Mouse (Mus musculus) CD4-positive, CD25-positive, alpha-beta regulatory T cell, adult 2 months (primary cell): ENCODE measurements around the gene Col4a1.

Source experiments
- DNase-seq: peaks from one replicate; pipeline ENCODE4 v3.0.0-alpha.2; 2012; ENCODE audit warnings: low read depth, low spot score

Gene Col4a1

DNA sequence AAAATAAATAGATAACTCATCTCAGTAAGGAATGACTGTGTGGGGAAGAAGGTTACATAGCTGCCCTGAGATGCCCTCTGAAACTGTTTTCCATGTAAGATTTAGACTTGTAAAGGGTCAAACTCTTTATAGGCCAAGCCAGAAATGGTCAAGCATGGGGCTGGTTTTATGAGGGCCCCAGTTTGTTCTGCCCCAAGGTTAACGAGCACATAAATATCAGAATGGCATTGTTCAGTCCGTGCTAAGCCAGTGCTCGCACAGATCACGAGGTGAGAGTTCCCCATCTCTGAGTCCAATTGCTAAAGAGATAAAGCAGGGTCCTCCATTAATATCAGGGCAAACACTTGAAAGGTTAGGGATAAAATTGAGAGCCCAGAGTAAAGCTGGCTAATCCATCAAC is 79.6 kb downstream of the Col4a1 start:
- no peak for DNase-seq

DNA sequence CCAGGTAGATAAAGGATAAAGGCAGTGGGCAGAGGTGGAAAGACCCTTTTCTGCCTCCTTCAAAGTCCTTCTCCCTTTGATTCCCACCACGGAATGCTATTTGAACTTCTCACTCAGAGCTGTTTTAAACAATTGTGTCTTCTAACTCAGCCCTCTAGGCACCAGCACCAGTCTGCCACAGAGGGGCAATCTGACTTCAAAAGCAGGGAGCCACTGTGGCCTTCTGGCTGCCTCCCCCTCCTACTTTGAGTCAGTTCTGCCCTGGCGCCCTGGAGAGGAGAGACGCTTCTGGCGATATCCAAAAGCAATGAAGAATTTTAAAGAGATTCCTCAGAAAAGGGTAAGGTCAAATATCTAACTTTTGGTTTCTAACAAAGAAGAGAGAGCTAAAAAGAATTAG is 82.3 kb downstream of the Col4a1 start:
- no peak for DNase-seq

DNA sequence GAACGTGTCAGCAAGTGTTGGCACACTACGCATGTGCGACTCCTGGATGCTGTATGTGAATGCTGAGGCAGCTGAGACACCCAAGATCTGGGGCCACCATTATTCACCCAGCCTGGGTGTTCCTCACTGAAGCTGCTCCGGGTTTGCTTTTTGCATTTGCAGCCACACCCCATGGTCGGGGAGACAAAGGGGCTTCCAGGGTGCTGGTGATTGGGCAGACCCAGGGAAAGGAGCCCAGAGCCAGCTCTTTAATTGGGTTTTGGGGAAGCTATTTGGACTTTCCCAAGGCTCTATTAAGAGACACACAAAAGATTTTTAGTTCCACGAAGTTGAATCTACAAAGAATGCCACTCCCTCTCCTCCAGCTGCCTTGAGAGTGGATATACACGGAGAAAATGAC is 85.2 kb downstream of the Col4a1 start:
- DNase-seq = no peak

DNA sequence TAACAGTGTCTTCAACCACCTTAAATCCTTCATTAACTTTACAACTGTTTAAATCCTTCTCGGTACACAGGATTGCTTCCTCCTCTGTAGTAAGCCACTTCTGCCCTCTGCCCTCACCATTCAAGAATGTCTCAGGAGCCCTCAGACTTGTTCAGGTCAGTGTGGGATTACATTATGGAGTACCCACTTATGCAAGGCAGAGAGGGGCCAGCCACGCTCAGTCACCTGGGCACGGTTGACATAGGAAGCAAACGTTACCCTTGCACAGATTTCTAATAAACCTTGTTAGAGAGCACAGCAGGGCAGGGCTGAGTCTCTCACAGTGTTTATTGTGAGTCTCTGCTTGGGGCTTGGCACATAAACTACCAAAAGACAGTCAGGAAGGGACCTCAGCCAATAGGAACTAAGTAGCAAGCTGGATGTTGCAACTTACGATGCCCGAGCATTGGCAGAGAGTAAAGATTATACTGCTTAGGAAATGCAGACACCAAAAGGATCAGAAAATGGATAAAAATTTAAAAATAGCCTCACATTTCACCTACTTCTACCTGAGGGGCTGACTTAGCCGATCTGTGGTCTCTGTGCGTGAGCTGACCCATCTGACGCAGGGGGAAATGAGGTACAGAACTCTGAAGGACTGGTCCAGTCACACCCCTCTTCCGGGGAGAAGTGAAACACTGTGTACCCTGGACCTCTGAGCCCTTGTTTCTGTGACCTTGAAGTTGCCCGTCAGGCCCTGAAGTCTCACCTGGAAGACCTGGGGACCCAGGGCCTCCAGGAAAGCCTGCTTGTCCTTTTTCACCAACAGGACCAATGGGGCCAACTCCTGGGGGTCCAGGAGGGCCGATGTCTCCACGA is 86.8 kb downstream of the Col4a1 start:
- DNase-seq = no peak

DNA sequence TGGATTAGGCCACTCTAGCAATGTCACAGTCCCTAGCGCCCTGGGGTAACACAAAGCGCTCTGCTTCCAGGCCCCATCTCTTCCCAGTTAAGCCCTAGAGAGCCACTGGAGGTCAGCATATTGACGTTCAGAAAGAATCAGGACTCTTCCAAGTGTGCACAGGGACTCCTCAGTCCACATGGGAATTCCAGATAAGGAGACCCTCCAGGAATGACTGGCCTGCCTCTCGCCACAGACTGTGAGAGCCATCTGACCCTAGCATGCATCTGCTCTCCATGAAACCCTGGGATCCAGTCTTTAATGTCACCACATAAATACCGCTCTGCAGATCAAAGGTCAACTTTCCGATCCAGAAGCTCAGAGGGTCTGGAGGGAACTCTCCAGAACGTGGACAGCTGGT is 88.4 kb downstream of the Col4a1 start:
- no peak for DNase-seq

DNA sequence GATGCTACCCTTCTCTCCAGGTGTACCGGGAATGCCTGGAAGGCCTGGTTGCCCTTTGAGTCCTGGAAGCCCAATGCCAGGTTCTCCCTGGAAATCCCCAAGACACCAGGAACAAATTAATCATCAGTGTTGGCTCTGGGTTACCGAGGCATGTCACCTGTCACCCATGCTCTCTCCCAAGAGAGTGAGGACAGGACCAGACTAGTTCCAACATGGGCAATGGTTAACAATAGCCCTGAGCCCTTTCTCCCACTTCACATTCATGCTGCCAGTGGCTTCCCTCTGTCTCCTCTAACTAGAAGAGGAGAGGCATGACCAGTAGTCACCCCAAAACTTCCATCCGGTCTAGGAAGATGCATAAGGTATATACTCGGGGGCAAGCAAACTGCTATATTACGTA is 91.3 kb downstream of the Col4a1 start:
- no peak for DNase-seq

DNA sequence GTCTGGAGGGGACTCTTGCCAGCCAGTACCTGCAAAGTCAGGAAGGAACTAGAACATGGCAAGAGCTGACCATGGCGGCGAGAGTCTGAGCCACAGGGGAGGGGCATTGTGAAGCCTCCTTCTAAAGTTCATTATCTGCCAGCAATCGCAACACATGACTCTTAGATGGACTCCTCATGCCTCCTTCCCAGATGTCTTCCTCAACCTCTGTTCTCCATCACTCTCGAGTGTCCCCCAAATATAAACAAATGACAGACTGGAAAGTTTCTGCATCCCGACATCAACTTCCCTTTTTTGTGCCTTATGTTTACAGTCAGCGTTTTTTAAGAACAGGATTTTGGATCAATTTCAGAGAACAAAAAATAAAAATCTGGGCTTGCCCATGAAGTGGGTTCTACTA is 93.3 kb downstream of the Col4a1 start:
- DNase-seq = no peak

DNA sequence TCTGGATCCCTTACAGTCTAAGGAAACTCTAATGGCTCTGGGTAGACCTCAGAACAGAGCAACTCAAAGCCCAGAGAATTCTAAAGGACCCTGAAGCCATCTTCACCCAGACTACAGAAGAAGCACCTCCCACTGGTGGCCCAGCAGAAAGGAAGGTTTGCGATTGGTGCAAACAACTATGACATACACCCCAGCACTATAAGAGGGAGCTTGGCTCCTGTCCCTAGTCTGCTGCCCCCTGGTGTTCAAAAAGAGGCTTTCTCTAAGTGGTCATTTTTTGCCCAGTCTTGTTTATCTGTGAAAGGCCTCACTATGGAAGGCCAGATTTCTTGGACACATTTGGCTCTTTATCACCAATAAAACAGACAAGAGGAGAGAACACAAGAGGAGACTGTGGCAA is 97.4 kb downstream of the Col4a1 start:
- peak; percentile 61 for DNase-seq

DNA sequence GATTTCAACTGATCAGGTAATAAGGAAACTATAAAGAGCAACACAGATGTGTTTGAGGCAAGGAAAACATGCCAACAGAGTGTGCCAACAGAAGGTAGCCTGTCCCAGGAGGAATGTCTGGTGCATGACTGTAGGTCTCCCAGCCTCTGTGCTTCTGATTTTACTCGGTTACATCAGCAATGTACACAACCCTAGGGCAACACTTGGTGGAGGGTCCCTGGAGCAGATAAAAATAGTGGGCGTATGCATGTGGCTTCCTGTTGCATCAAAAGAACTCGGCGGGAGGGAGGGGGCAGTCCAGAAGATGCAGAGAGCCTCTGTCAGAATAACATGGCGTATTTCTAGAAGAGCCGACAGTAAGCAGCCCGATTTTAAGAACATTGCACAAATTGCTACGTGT is 106.1 kb downstream of the Col4a1 start:
- no peak for DNase-seq

DNA sequence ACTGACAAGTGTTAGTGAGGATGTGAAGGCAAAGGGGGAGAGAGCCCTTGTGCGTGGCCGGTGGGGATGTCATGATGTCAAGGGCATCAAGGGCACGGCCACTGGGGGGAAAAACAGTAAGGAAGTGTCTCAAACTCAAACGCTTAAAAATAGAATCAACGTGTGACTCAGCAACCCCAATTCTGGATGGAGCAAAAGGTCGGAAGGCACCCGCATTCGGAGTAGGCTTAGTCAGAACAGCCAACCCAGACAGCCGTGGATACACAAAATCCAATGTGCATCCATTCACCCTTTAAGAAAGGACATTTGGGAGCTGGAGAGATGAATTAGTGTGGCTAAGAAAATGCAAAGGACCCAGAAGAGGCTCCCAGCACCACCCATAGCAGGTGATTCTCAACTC is 107.1 kb downstream of the Col4a1 start:
- no peak for DNase-seq

DNA sequence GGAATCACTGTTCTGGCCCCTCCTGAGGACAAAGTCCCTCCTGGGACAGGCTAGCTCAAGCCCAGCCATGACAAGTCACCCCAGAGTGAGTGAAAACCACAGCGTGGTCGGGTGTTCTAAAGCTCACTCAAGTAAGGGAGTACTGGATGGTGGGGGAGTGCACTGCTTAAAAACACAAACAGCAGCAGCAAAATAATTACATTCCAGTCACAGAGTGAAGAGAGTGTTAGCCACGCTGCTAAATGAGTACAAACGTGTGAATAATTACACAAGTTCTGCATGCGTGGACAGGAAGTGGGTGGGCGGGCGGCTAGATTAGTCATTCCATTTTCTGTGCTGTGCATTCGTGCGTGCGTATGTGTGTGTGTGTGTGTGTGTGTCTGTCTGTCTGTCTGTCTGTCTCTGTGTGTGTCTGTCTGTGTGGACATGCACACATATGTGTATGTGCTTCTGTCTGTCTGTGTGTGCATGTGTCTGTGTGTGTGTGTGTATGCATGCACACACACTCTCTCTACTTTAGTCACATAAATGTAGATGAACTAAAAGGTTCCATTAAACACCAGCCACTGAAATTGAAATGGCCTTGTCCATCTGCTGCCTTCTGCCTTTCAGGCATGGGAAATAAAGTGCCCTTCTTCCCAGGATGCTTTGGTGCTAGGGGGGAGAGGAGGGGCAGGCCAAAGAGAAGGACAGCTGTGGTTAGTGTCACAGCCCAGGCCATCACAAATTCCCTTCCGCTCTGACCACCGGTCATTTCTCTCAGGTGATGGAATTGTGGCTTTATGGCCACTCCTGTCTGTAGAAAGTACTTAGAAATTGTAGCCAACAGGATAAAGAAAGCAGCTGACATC is 109.1 kb downstream of the Col4a1 start:
- DNase-seq = peak; percentile 15

DNA sequence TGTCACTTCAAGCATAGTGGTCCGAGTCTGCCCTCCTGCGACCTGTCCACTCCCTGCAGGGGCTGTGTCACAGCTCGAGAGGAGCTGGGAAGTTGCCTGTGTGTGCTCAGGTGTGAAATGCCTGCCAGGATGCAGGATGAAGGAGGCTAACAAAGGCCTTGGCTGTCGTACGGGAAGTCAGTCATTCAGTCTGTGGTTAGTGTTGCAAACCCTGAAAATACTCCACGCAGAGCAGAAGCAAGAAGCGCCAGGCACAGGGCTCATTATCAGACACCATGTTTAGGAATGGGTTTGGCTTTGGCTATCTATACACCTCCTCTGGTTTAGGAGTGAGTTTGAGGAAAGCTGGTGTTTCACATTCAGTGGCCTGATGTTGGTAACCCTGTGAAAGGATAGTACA is 114.0 kb downstream of the Col4a1 start:
- no peak for DNase-seq

DNA sequence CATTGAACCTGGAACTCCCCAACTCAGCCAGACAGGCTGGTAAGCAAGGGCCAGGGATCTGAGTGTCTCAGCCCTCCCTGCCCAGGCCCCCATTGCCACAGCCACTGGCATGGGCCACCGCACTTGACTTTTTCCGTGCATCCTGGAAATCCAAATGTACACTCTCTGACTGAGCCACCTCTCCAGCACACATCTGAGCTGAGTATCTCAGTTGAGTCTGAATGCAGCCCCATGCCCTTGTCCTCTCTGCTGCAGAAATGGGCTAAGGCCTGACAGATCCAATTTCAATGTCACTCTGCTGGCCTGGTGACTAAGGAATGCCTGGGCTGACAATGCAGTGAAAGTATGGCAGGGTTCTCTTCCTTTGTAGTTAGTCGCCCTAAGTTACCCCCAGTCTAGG is 114.6 kb downstream of the Col4a1 start:
- no peak for DNase-seq

DNA sequence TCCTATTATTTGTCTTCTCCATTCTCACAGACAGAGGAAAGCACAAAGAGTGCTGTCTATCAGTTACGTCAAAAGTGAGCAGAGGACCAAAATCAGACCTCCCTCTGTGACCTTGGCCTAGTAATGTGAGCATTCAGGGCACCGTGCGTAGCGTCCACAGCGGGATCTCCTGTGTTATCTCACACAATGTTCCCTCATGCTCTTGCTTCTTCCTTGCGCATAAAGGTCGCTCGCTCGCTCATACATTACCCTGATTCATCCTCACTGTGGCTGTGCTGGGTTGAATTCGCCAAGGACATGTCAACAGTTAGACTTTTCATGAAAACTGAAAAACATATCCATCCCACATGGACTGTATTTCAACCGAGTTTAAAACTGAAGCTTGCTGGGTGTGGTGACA is 115.4 kb downstream of the Col4a1 start:
- DNase-seq = no peak

DNA sequence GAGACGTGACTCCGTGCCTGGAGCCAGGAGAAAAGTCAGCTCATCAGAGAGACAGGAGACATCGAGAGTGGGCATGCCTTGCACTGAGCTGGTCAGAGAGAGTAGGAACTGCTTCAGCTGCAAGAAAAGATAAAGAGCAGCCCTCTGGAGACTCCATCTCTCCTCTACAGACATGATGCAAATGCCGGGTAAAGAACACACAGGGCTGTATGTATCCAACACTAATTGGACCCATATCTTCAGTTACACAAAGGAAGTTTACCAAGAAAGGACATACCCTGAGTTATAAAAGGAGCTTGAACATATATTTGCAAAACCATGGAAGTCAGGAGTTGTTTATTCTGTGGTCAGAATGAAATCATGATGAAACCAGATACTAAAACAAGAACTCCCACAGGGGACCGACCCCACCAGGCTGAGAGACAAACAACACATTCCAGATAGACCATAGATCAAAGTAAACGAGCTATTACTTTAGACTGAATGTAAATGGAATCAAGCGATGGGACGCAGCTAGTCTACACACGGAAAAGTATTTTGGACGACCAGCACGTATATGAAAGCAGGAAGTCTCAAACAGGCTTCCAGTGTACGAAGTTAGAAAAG is 119.8 kb downstream of the Col4a1 start:
- DNase-seq = no peak

DNA sequence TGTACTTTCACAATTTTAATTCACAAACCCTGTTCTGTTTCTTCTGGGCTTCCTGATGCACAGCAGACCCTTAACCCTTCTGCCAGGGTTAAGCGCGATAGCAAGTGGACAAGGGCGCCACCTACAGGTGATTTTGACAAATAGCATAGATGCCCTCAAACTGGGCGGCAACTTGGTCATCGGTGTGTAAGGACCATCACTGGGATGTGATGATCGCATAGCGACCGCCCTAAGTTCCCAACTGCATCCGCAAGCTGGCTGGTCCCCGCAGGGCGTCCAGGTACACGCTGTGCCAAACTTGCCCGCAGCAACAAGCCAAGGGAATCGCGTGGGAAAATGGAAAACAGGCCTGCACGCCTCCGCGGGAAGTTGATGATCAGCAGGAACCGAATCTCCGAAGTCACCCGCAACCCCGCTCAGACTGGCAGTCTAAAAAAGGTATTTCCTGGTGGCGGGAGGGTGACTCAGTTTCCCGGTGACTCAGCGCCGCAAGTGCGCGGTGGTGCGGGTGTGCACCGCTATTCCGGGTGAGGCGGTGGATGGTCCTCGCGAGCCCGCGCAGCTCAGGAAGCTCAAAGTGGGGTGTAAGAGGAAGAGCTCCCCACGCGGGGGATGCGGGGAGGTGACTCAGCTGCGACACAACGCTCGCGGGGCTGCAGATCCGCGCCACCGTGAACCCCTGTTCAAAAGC is 124.9 kb downstream of the Col4a1 start:
- DNase-seq = peak; percentile 69

DNA sequence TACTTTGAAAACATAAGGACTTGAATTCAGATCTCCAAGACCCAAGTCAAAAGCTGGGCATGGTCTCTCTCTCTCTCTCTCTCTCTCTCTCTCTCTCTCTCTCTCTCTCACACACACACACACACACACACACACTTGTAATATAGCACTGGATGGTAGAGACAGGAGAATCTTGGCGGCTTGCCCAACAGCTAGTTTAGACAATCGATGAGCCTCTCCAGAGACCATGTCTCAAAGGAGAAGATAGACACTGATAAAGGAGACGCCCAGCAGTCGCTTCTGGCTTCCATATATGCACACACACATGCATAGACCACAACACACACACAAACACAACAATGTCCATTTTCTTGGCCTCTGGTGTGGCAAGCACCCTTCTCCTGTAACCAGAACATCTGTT is 126.2 kb downstream of the Col4a1 start:
- DNase-seq = no peak

DNA sequence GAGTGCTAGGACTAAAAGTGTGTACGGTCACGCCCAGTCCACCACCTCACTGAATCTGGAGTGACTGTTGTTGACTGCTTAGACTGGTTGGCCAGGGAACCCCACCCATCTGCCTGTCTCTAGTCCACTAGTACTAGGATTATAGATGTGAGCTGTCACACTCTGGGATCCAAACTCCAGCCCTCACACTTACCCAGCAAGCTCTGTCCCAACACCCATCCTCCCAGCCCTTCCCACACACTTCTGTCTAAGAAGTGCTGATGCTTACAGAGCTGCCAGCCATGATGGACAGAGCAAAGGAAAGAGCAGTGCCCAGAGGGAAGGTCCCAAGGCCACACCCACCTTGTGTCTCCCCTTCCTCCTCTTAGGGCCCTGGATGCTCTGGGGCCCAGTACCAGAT is 127.0 kb downstream of the Col4a1 start:
- no peak for DNase-seq

DNA sequence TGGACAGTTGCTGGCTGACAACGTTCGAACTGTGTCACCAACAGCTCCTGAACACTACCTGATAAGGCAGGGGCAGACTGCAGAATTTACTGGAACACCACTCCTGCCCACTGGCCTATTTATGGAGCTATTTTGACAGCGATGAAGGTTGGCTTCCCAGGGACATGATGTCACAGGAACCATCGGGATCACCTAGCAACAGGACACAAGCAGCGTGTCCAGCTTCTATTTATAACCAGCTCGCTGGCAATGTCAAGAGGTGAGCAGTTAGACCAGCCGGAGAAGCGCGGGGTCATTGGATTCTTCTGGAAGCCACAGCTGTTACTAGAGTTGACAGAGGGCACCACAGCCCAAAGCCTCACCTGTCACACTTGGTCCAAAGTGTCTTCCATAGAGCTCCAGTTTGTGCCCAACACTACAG is 129.0 kb downstream of the Col4a1 start:
- DNase-seq = no peak

DNA sequence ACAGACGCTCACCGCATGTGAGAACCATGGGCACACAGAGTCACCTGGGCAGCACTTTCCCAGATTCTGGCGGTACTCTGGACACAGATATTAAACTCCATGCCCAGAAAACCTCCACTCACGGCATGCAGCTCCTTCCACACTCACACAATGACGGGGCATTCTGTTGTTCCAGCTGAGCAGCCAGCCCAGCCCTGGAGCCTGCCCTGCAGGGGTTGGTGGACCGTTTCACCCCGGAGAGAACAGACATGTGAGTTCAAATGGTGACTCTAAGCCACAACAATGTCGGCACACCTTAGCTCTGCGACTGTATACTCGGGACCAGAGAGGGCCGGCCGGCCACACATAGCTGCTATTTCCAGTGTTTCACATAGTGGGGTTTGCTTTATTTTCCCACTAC is 130.0 kb downstream of the Col4a1 start:
- DNase-seq = no peak

DNA sequence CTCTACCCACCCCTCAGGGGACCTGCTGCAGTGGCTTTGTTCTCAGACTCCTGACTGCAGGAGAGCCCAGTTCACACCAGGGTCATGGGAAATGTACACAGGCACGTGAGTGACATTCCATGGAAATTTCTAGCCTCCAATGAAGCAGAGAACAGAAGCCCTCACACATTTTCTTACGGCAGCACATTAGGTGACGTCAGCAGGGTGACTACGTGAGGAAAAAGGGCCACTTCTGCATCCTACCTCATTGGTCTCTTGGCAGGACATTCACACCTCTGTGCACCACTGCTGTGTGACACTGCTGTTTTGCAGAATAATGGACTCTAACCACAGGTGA is 130.5 kb downstream of the Col4a1 start:
- no peak for DNase-seq
